Mouse (Mus musculus) WW6 (cell line): ENCODE results near the gene 4930442H23Rik.
"Not testable (repeated sequence)": the region's sequence is repeated elsewhere in the genome, so short reads cannot be mapped to it uniquely, and the experiment has no call there.

Experiments used
- DNase-seq: peaks from one replicate; pipeline ENCODE4 v3.0.0-alpha.2; 2013; ENCODE audit warnings: low read depth, low spot score

The 4930442H23Rik gene

GRCm38 (mm10) chr10:81183805-81184204 lies at the start of gene 4930442H23Rik:
Gene 4930442H23Rik (minus strand): TSS chr10:81183849.
- no peak for DNase-seq

DNA sequence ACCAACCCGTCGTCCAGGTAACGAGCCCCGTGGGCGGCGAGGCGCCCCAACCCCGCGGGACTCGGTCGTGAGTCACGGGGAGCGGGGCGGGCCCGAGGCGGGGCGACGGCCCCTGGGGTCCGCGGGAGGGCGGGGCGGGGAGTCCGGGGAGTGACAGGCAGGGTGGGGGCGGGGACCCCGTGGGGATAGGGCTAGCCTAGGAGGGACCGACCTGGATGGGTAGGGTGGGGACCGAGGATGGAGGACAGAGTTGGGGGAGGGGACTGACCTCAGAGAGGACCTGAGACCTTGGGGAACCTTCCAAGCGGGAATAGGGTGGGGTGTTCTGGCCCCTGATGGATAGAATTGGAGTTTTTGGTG lies 49.6 kb upstream of the 4930442H23Rik start:
- DNase-seq: no peak

GRCm38 (mm10) chr10:81232580-81233225 lies 49.1 kb upstream of the 4930442H23Rik start, which contains the start of gene Zfr2:
Gene Zfr2 (plus strand): TSS chr10:81233155.
- DNase-seq: peak; percentile 79

GRCm38 (mm10) chr10:81231436-81231835 lies 47.8 kb upstream of the 4930442H23Rik start:
- no peak for DNase-seq

DNA sequence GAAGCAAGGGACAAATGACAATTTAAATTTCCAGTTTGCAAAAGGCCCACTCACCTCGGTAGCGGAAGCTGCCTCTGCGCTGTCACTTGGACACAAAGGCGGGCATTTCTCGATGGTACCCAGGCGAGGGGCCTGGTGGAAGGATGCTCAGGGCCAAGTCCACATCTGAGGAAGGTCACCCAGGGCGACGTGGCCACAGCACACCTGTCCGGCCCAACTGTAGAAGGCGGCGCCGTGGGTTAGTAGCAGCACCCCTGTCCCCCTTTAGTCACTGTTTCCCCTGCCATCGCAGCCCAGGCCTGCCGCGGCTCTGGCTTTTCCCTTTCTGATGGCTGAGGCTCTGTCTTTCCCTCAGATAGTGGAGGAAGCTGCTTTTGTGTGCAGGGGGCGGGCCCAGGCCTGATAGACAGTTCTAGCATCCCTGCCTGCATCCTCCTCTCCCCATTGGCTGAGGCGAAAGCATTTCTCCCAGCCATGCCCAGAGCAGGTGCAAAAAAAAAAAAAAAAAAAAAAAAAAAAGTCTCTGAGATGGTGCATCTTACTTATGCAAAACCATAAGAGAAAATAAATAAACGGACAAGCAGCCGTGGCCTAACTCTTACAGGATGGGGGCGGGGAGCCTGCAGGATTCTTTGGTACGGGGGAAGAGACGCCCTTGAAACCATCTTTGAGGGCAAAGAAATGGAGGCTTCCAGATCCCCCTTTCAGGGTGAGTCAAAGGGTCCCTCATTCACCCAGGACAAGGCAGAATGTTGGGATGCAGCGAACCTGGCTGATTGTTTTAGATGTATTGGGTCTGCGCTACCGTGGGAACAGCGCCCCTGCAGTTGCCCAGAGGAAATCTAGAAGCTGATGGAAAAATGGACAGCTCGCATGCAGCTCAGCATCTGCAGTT lies 47.0 kb upstream of the 4930442H23Rik start, which contains the start of gene Atcay:
Gene Atcay (minus strand): TSS at position 396 of the 895 bp plus-strand sequence.
- DNase-seq: no peak

DNA sequence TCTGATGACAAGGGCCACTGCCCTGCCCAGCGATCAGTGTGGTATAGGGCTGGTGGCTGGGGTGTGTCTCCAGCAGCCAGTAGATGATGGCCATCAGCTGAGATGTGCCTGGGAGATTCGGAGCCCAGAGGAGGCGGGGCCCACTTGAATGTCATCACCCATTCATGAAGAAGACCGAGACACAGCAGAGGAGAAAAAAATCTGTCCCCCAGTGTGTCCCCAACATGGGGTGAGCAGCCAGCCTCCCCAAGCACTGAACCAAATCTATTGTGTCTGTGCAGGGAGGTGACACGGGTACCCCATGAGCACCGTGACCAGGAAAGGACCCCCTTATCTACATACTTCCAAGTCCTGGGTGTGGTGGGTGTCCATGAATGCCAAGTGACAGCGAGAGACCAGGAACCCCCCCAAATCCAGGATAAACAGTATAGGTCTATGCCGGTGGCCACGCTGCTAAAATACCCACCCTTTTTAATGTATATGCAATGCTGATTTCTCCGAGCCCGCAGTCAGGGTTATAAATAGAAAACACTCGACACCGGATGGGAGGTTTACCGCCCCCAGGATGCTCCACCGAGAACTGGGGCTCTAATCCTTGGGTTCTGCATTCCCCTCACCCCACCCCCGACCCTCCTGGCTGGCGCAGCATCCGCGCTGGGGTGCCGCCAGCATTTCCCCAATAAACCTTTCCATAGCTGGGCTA lies 46.2 kb upstream of the 4930442H23Rik start:
- no peak for DNase-seq

GRCm38 (mm10) chr10:81223731-81224130 lies 40.1 kb upstream of the 4930442H23Rik start:
- DNase-seq: not testable (repeated sequence)

DNA sequence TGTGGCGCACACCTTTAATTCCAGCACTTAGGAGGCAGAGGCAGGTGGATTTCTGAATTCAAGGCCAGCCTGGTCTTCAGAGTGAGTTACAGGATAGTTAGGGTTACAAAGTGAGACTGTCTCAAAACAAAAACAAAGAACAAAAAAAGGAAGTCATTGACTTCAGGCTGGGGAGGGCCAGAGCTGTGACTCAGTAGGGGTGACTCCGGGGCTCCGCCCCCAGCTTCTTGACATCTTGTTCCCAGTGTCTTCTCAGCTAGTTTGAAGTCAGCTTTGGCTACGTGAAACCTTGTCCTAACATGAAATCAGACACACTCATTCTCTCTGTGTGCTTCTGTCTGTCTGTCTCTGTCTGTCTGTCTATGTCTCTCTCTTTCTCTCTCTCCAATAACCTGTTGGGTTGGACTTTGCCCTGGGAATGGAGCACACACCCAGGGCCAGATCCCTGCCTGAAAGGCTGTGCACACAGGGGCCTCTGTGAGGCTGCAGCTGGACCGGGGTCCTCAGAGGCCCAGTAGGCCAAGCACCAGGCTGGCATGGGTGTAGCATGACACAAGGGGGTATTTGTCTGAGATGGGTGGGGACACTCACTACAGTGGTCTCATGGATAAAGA lies 37.9 kb upstream of the 4930442H23Rik start:
- DNase-seq: no peak

DNA sequence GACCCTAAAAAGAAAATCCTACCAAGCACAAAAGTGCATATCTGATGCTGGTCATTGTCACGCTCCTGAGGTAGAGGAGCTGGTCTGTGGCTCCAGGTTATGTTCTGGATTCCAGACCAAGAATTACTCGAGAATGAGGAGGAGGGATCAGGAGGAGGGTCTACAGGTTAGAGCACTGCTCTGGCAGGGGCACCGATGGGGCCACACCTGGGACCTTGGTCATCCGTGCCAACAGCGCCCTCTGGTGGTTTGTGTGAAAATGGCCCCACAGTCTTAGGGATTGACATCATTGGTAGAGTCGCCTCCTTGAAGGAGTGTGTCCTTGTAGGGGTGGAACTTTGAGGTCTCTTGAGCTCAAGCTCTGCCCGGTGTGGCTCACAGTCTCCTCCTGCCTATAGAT lies 34.3 kb upstream of the 4930442H23Rik start:
- no peak for DNase-seq

DNA sequence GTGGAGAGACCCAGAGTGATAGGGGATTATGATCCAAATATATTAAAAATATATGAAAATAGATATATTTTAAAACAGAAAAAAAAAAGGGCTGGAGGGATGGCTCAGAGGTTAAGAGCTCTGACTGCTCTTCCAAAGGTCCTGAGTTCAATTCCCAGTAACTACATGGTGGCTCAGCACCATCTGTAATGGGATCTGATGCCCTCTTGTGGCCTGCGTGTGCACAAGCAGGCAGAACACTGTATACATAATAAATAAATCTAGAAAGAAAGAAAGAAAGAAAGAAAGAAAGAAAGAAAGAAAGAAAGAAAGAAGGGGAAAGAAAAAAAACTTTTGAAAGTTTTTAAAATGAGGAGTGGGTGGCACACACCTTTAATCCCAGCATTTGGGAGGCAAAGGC lies 33.6 kb upstream of the 4930442H23Rik start:
- not testable (repeated sequence) for DNase-seq

- DNase-seq: no peak
Observed at GRCm38 (mm10) chr10:81216810-81217209, 33.2 kb upstream of the 4930442H23Rik start.

DNA sequence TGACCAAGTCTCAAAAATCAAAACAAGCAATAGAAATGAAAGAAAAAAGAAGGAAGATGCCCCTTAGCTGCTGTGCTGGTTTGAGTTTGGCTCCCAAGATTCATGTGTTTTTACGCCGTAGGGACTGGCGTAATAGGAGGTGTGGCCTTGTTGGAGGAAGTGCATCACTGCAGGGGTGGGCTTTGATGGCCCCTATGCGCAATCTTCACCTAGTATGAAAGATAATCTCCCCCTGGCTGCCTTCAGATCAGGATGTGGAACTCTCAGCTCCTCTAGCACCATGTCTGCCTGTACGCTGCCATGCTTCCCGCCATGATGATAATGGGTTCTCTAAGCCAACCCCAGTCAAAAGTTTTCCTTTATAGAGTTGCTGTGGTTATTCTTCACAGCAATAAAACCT lies 32.6 kb upstream of the 4930442H23Rik start:
- DNase-seq: no peak

GRCm38 (mm10) chr10:81210154-81210553 lies 26.5 kb upstream of the 4930442H23Rik start:
- DNase-seq: no peak

DNA sequence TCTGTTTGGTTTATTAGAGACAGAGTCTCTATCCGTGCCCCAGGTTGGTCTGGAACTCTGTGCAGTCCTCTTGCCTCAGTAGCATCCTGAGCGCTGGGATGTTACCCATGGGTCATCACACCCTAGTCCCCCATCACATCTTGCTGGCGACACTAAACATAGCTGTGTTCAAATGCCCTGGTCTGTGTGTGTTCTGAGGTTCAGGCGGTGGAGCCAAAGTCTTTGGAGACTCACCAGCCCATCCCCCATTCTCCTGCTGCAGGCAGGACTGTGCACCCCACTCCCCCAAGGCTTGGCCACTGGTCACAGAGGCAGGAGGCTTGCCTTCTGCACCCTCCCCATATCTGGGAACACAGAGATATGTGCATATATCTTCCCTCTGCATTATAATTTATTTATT lies 20.5 kb upstream of the 4930442H23Rik start:
- no peak for DNase-seq

- no peak for DNase-seq
Observed at GRCm38 (mm10) chr10:81202978-81203720, 19.5 kb upstream of the 4930442H23Rik start.

GRCm38 (mm10) chr10:81201807-81202758 lies 18.4 kb upstream of the 4930442H23Rik start, which contains the start of gene Nmrk2:
Gene Nmrk2 (minus strand): TSS chr10:81202051.
- DNase-seq: no peak

GRCm38 (mm10) chr10:81200605-81201287 lies 17.1 kb upstream of the 4930442H23Rik start:
- no peak for DNase-seq

GRCm38 (mm10) chr10:81200141-81200540 lies 16.5 kb upstream of the 4930442H23Rik start:
- DNase-seq: no peak

DNA sequence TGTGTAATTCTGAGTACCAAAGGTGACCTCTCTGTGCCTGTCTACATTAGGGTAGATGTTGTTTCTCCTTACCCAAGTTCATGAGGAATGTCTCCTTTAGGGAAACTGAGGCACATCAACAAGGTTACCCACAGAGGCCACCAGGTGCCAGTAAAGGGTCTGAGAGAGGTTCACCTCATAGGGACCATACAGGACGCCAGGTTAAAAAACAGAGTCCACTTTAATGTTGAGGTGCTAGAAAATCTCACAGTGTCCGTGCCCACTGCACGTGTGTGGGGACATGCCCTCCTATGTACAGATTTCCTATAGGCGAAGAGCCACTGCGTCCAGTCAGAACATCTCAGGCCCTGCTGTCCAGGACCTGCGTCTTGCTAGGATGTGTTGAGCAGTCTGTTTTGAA lies 15.3 kb upstream of the 4930442H23Rik start:
- DNase-seq: no peak
